Mouse (Mus musculus) heart, adult 2 months (tissue): ENCODE measurements at regions not wholly inside any gene's neighbourhood (a gene's known extent, or its start where the extent isn't known, plus 50 kb on each side); places are given as distances from the start of the nearest gene placed in this dataset.

Experiments
- DNase-seq, 2 experiments: peaks; one replicate each; pipeline ENCODE4 v3.0.0; 2021
- H3K27ac ChIP-seq: fragments of 200-600 bp; 2 replicates; pipeline ENCODE4 v1.8.1; 2022
- H3K27me3 ChIP-seq: fragments of 200-500 bp; 2 replicates; pipeline ENCODE4 v1.6.1; 2012; ENCODE audit warnings: mild to moderate bottlenecking, low read length, inconsistent platforms, mixed read lengths; ENCODE audit not compliant: control insufficient read depth, insufficient read depth
- H3K36me3 ChIP-seq: fragments of 200-500 bp; 2 replicates; pipeline ENCODE4 v1.6.1; 2012; ENCODE audit warnings: low read length, inconsistent platforms; ENCODE audit not compliant: control insufficient read depth, insufficient read depth
- H3K4me1 ChIP-seq: fragments of 200-500 bp; 2 replicates; pipeline ENCODE4 v1.6.1; 2011; ENCODE audit warnings: low read length; ENCODE audit not compliant: control insufficient read depth, insufficient read depth
- H3K4me3 ChIP-seq: fragments of 200-600 bp; 2 replicates; pipeline ENCODE4 v1.8.1; 2022
- H3K79me2 ChIP-seq: fragments of 200-500 bp; replicated peaks from 2 replicates; pipeline ENCODE4 v1.6.1; 2012; ENCODE audit warnings: mild to moderate bottlenecking, inconsistent platforms, low read length, moderate library complexity, mixed read lengths; ENCODE audit not compliant: control insufficient read depth, insufficient read depth
- H3K9ac ChIP-seq: fragments of 200-500 bp; 2 replicates; pipeline ENCODE4 v1.6.1; 2012; ENCODE audit warnings: low read depth, mild to moderate bottlenecking, control low read depth, inconsistent platforms, low read length, mixed read lengths
- CTCF ChIP-seq: fragments of 200-600 bp; IDR thresholded peaks from 2 replicates; pipeline ENCODE4 v1.8.1; 2022; ENCODE audit warnings: antibody characterized with exemption, mild to moderate bottlenecking, moderate library complexity
- EP300 ChIP-seq: fragments of 200-500 bp; IDR thresholded peaks from 2 replicates; pipeline ENCODE4 v1.6.1; 2011; ENCODE audit warnings: low read depth, low read length, control low read depth; ENCODE audit not compliant: insufficient read depth
- POLR2A ChIP-seq: fragments of 200-500 bp; IDR thresholded peaks from 2 replicates; pipeline ENCODE4 v1.6.1; 2011; ENCODE audit warnings: mild to moderate bottlenecking, low read depth, low read length, control low read depth; ENCODE audit not compliant: insufficient read depth
- WGBS: fragments of 180-500 bp; shearing (Covaris S2); methylation state at CpG from one replicate; pipeline ENCODE4 v1.1.7; 2018; 5-methylcytosine and 5-hydroxymethylcytosine counted together
- intact Hi-C: fragments of 180-260 bp; cut with DNase I; formaldehyde crosslinking; loops from one replicate; pipeline ENCODE4 v1.15.1; 2025

GRCm38 (mm10) chr10:84072866-84073483 lies 350.3 kb downstream of the 1500009L16Rik start:
- no peaks in the 10 kb centered on the region for H3K79me2 ChIP-seq
- no peaks in the 10 kb centered on the region for H3K4me1 ChIP-seq
- TF ChIP-seq CTCF (no peak), POLR2A (no peak), EP300 (no peak)
- WGBS = 72% methylated on average over 12 of the region's 12 CpGs
- no peak for DNase-seq
- no peak overlapping the region for H3K27ac ChIP-seq
- H3K36me3 ChIP-seq = no peaks in the 10 kb centered on the region
- no peak overlapping the region for H3K4me3 ChIP-seq
- intact Hi-C loops = no loop called here
- no peaks in the 10 kb centered on the region for H3K27me3 ChIP-seq
- H3K9ac ChIP-seq = no peak overlapping the region

- TF ChIP-seq POLR2A (no peak), EP300 (no peak), CTCF (no peak)
- Histone ChIP-seq H3K4me3 (no peak overlapping the region), H3K79me2 (no peaks in the 10 kb centered on the region), H3K4me1 (no peaks in the 10 kb centered on the region), H3K27ac (no peak overlapping the region), H3K9ac (no peak overlapping the region), H3K36me3 (no peaks in the 10 kb centered on the region), H3K27me3 (no peaks in the 10 kb centered on the region)
- no peak for DNase-seq
- intact Hi-C loops = no loop called here
- 40% methylated on average over 4 of the region's 4 CpGs for WGBS
These were observed 352.9 kb downstream of the 1500009L16Rik start for GRCm38 (mm10) chr10:84075581-84075980.

GRCm38 (mm10) chr10:84080236-84080635 lies 357.6 kb downstream of the 1500009L16Rik start:
- Histone ChIP-seq H3K27ac (no peak overlapping the region), H3K9ac (no peak overlapping the region), H3K27me3 (no peaks in the 10 kb centered on the region), H3K4me1 (no peaks in the 10 kb centered on the region), H3K36me3 (no peaks in the 10 kb centered on the region), H3K4me3 (no peak overlapping the region), H3K79me2 (no peaks in the 10 kb centered on the region)
- no peak for DNase-seq
- 88% methylated on average over 6 of the region's 6 CpGs for whole genome bisulfite sequencing
- intact Hi-C loops = no loop called here
- TF ChIP-seq CTCF (no peak), POLR2A (no peak), EP300 (no peak)

DNA sequence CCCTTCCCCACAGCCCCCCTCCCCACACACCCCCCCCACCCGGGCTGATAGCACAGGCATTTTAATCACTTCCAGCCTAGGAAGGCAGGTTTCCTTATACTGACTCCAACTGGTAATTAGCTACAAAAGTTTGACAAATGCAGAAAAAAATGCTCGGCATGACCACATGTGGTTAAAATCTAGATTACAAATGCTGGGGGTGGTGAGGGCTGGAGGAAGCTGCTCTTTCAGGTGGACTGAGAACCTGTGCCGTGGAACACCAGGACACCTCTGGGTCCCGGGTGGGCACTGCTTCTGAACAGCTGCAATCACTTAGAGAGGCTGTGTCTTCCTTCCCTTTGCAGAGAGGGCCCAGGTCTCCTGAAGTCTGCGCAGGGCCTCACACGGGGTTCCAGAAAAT lies 358.7 kb downstream of the Nuak1 start:
- Histone ChIP-seq H3K4me1 (no peaks in the 10 kb centered on the region), H3K79me2 (no peaks in the 10 kb centered on the region), H3K27me3 (no peaks in the 10 kb centered on the region), H3K27ac (no peak overlapping the region), H3K36me3 (no peaks in the 10 kb centered on the region), H3K9ac (no peak overlapping the region), H3K4me3 (no peak overlapping the region)
- intact Hi-C loops = no loop called here
- WGBS = 53% methylated on average over 6 of the region's 6 CpGs
- no peak for DNase-seq
- TF ChIP-seq POLR2A (no peak), CTCF (no peak), EP300 (no peak)

- Histone ChIP-seq H3K4me3 (no peak overlapping the region), H3K27me3 (no peaks in the 10 kb centered on the region), H3K79me2 (no peaks in the 10 kb centered on the region), H3K9ac (no peak overlapping the region), H3K27ac (no peak overlapping the region), H3K36me3 (no peaks in the 10 kb centered on the region), H3K4me1 (no peaks in the 10 kb centered on the region)
- intact Hi-C loops = no loop called here
- no peak for DNase-seq
- TF ChIP-seq POLR2A = no peak
- 83% methylated on average over 5 of the region's 5 CpGs for WGBS
These were observed 352.9 kb downstream of the Nuak1 start for GRCm38 (mm10) chr10:84087528-84087927.

DNA sequence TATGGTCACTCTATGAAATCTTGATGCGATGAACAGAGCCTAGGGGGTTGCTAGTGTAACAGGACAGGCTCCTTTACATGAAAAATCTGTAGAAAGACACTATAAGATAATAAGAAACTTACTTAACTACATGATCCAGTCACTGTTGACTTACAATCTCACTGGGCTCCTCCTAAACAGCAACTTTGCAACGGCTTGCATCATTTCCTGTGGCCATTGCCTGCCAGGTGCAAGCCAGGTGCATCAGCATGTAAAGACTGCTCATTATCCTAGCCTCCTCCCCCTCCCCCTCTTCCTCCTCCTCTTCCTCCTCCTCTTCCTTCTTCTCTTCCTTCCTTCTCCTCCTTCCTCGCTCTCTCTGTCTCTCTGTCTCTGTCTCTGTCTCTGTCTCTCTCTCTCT lies 352.5 kb downstream of the Nuak1 start:
- Histone ChIP-seq H3K9ac (no peak overlapping the region), H3K4me3 (no peak overlapping the region), H3K79me2 (no peaks in the 10 kb centered on the region), H3K27me3 (no peaks in the 10 kb centered on the region), H3K4me1 (no peaks in the 10 kb centered on the region), H3K27ac (no peak overlapping the region), H3K36me3 (no peaks in the 10 kb centered on the region)
- 81% methylated on average over 3 of the region's 3 CpGs for WGBS
- no peak for DNase-seq
- intact Hi-C loops = no loop called here
- no peak for TF ChIP-seq CTCF
- no peak for TF ChIP-seq EP300
- TF ChIP-seq POLR2A = no peak
